Mouse (Mus musculus) urinary bladder, postnatal 25 days (tissue): ENCODE measurements at regions not wholly inside any gene's neighbourhood (a gene's known extent, or its start where the extent isn't known, plus 50 kb on each side); places are given as distances from the start of the nearest gene placed in this dataset.
"Not testable (repeated sequence)": the region's sequence is repeated elsewhere in the genome, so short reads cannot be mapped to it uniquely, and the experiment has no call there.

ENCODE experiments used
- DNase-seq: peaks from one replicate; pipeline ENCODE4 v3.0.0; 2022; ENCODE audit warnings: low spot score

- peak; percentile 54 for DNase-seq
These were observed 99.3 kb upstream of the Bmp2k start for GRCm38 (mm10) chr5:96898120-96898672.

- no peak for DNase-seq
These were observed 98.8 kb upstream of the Bmp2k start for GRCm38 (mm10) chr5:96898695-96899094.

DNA sequence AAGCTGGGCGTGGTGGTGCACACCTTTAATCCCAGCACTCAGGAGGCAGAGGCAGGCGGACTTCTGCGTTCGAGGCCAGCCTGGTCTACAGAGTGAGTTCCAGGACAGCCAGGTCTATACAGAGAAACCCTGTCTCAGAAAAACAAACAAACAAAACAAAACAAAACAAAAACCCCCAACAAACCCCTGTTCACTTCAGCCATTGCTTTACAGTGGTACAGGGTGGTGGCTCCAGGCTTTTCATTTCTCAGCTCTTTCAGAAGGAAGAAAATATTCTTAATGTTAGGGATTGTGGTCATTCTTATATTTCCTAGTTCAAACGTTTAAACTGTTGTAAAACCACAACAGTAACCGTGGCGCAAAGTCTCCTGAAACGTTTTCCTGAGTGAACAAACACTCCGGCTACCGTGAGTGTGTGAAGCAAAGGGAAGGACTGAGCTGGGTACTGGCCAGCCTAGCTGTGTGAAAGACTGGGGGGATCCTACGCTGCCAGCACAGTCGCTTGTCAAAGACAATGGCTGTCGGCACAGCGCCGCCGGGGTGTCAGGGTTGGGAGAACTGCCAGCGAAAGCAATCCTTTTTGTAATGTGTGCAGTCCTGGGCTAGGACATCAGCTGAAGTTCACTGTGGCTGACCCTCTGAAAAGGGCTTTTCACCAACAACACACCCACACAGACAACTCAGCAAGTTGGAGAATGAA is 91.8 kb upstream of the Bmp2k start:
- DNase-seq = no peak

DNA sequence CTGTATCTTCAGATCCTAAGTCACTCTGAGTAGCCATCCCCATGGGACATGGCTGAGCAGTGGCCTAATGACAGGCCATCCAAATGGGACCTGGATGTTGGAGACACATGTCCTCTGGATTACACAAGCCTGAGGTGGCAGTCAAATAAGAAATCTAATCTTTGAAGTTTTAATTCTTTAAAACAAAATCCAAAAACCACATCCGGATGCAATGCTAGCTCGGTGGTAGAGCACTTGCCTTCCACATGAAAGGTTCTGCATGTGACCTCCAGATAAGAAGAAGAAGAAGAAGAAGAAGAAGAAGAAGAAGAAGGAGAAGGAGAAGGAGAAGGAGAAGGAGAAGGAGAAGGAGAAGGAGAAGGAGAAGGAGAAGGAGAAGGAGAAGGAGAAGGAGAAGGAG is 89.1 kb upstream of the Bmp2k start:
- DNase-seq = not testable (repeated sequence)

DNA sequence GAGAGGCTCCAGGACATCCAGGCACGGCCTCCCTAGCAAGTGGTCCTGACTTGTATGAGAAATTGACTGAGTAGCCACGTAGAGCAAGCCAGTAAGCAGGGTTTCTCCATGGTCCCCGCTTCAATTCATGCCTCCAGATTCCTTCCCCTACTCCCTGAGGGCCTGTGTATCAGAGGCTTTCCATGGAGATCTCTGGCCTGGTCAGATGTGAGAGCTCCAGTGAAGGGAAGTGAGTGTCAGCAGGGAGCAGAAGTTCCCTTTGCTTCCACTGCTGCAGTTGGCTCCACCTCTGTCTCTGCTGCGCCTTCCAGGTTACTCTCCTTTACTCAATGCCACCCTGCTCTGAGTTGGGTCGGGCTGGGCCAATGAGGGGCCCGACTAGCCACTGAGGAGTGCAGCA is 88.3 kb upstream of the Bmp2k start:
- no peak for DNase-seq

- DNase-seq = no peak
These were observed 85.8 kb upstream of the Bmp2k start for GRCm38 (mm10) chr5:96911550-96912253.

- no peak for DNase-seq
These were observed 85.2 kb upstream of the Bmp2k start for GRCm38 (mm10) chr5:96912254-96912635.

- no peak for DNase-seq
These were observed 84.7 kb upstream of the Bmp2k start for GRCm38 (mm10) chr5:96912781-96913180.

GRCm38 (mm10) chr5:96913711-96914110 is 83.8 kb upstream of the Bmp2k start:
- DNase-seq = no peak

- no peak for DNase-seq
These were observed 82.6 kb upstream of the Bmp2k start for GRCm38 (mm10) chr5:96914696-96915404.

- DNase-seq = no peak
These were observed 80.6 kb upstream of the Bmp2k start for GRCm38 (mm10) chr5:96916897-96917296.

- DNase-seq = no peak
These were observed 79.8 kb upstream of the Bmp2k start for GRCm38 (mm10) chr5:96917596-96918258.

- no peak for DNase-seq
These were observed 78.3 kb upstream of the Bmp2k start for GRCm38 (mm10) chr5:96919149-96919548.

DNA sequence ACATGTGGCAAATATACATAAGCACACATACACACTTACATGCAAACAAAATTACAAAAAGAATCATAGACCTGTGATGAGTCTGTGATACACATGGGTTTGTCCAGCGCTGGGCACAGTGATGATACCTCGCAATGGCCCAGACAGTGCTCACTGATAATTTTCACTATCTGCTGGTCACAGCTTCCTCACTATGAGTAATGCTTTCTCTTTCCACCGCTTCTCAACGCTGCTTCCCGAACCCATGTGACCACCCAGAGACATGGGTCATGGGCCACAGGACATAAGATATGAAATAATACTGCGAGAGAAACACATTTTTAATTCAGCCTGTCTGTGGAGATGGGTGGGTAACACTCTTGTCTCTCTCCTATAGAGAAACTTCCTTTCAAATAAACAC is 76.5 kb upstream of the Bmp2k start:
- DNase-seq = no peak

GRCm38 (mm10) chr5:96921511-96921910 is 76.0 kb upstream of the Bmp2k start:
- DNase-seq = no peak

DNA sequence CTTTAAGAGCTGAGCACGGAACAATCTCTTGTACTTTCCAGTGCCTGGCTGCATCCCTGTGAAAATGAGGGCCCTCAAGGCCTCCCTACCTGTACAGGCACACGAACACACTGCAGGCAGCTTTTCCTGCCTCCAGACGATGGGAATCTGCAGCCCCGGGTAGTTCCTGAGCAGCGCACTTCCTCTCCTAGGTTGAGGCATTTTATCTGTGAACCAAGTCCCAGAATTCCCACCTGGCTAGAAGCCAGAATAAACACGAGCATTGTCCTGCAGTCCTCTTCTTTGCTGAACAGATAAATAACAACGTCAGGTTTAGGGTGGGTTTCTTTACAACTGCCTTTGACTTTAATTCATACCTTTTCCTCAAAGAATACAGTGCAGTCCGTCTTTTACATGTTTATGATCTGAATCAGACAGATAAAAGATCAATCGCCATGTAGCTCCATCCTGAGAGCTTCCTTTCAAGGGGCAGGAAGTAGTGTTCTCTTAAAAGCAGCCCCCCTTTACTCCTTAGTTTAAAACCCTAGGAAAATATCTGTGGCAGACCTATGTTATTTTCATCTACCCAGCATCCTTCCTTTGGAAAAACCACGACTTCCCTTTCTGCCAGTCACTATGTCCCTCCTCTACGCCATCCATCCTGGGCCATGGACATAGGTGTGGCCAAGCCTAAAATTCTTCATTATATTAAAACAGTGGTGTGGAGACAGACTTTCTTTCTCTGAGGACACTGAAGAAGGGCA is 75.3 kb upstream of the Bmp2k start:
- no peak for DNase-seq

DNA sequence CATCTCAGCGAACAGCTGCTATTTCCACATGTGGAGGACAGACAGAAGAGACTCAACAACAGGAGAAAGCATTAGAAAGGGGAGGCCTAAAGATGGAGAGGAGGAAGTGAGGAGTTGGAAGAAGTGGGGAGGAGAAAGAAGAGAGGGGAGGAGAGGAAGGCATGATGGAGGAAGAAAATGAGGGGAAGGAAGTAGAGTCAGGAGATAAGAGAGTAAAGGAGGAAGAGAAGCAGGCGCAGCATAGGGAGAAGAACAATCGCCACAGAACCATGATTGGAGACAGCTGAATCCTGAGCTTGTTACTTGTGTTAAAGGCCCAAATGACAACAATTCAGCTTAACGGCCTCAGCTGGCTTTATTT is 74.8 kb upstream of the Bmp2k start:
- DNase-seq = no peak

DNA sequence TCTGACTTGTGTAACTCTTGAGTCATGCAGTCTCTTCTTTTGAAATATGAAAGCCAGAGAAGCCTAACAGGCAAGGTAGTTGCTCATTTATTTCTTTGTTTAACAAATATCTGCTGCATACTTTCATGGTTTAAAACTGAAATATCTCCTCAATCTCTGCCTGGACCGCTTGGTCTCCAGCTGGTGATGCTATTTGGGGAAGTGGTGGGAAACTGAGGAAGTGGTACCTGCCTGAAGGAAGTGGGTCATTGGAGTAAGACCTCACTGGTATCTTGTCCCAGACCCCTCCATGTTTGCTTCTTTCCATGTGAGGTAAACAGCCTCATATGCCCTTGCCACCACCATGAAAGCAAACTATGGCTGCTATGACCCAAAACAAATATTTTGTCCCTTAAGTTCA is 74.0 kb upstream of the Bmp2k start:
- DNase-seq = no peak

GRCm38 (mm10) chr5:96924736-96925429 is 72.6 kb upstream of the Bmp2k start:
- DNase-seq = no peak

DNA sequence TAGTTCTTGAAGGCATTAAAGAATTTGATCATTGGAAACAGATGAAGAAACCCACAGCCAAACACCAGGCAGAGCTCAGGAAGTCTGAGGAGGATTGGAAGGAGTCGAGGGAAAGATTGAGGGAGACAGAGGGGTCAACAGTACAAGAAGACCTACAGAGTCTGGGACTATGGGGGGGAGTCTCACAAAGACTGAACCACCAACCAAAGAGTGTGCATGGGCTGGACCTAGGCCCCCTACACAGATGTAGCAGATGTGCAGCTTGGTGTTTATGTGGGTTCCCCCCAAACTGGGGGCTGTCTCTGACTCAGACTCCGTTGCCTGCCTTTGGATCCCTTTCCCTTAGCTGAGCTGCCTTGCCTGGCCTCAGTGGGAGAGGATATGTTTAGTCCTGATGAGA is 71.5 kb upstream of the Bmp2k start:
- DNase-seq = no peak

DNA sequence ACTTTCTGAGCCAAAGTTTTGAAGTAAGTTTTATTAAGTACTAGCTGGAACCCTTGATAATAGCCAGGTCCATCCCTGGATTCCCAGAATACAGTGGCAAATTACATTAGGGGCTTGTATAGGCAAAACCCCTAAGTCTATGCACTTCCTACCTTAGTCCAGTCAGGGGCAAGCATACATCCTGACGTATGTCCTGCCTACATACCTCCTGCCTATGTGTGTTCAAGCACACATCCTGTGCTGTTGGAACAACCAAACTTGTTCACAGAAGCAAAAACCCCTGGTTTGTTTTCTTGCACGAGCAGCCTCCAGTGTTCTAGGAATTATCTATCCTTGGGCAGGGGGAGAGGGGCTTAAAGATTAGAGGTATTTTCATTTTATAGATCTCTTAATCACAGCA is 66.4 kb upstream of the Bmp2k start:
- no peak for DNase-seq
